Mouse (Mus musculus) forebrain, embryonic 14.5 days (tissue): ENCODE data around the gene Clec16a. TPM values are rescaled to one million over a fixed set of nuclear protein-coding genes. Genes with fewer than 3 reads are reported as not detected.

Source experiments
- ATAC-seq: fragments of 200-750 bp; cut with Nextera tagmentation; 2 replicates; pipeline ENCODE4 v1.8.0; 2017; ENCODE audit warnings: mild to moderate bottlenecking, moderate library complexity
- DNase-seq: peaks from one replicate; pipeline ENCODE4 v3.0.0-alpha.2; 2015; ENCODE audit warnings: low spot score
- H3K27ac ChIP-seq: fragments of 300-500 bp; sonication (generic); 2 replicates; pipeline ENCODE4 v1.5.1; 2014; ENCODE audit warnings: low read depth, mild to moderate bottlenecking, control low read depth, low read length, moderate library complexity
- H3K27me3 ChIP-seq: fragments of 300-500 bp; sonication (generic); replicated peaks from 2 replicates; pipeline ENCODE4 v1.6.1; 2014; ENCODE audit warnings: low read length, control low read depth, mixed read lengths; ENCODE audit not compliant: control insufficient read depth, insufficient read depth
- H3K36me3 ChIP-seq: fragments of 300-500 bp; sonication (generic); 2 replicates; pipeline ENCODE4 v1.6.1; 2014; ENCODE audit warnings: low read length, control low read depth; ENCODE audit not compliant: control insufficient read depth, insufficient read depth
- H3K4me1 ChIP-seq: fragments of 300-500 bp; sonication (generic); 2 replicates; pipeline ENCODE4 v1.6.1; 2014; ENCODE audit warnings: antibody characterized with exemption, low read length, control low read depth; ENCODE audit not compliant: control insufficient read depth, insufficient read depth
- H3K4me2 ChIP-seq: fragments of 300-500 bp; sonication (generic); 2 replicates; pipeline ENCODE4 v1.6.1; 2014; ENCODE audit warnings: mild to moderate bottlenecking, control low read depth, low read length
- H3K4me3 ChIP-seq: fragments of 300-500 bp; sonication (generic); 2 replicates; pipeline ENCODE4 v1.5.1; 2014; ENCODE audit warnings: low read depth, low read length, control low read depth
- H3K9ac ChIP-seq: fragments of 300-500 bp; sonication (generic); 2 replicates; pipeline ENCODE4 v1.6.1; 2014; ENCODE audit warnings: mild to moderate bottlenecking, low read length, control low read depth, moderate library complexity
- H3K9me3 ChIP-seq: fragments of 300-500 bp; sonication (generic); replicated peaks from 2 replicates; pipeline ENCODE4 v1.6.1; 2016; ENCODE audit warnings: low read length, control low read depth, mixed read lengths; ENCODE audit not compliant: control insufficient read depth
- WGBS: fragments of 180-500 bp; shearing (Covaris S2); extraction: QIAGEN DNeasy Blood & Tissue Kit; methylation state at CpG from one replicate; pipeline ENCODE4 v1.1.7; 2014; 5-methylcytosine and 5-hydroxymethylcytosine counted together
- polyA plus RNA-seq: library from polyadenylated mRNA; unstranded; fragments of >200 nt; fragmentation: Nextera tagmentation; extraction: Ambion mirVana; gene quantifications from 2 replicates; pipeline ENCODE4 v1.2.1, GENCODE M21; 2014

Clec16a gene
- polyA plus RNA-seq, 1 experiment from 2014 or later: 50.2 TPM

- Histone ChIP-seq H3K9me3 (no peaks in the 10 kb centered on the region), H3K36me3 (no peaks in the 10 kb centered on the region), H3K27me3 (0 out of 2 replicates have a peak, but pooled peaks cover 9% of the 10 kb centered on the region), H3K4me3 (no peak overlapping the region), H3K27ac (no peak overlapping the region), H3K9ac (no peak overlapping the region), H3K4me1 (0 out of 2 replicates have a peak, but pooled peaks cover 3% of the 10 kb centered on the region), H3K4me2 (no peak overlapping the region)
- ATAC-seq (no peak), DNase-seq (no peak)
- WGBS: 38% methylated on average over 9 of the region's 9 CpGs
Measured at GRCm38 (mm10) chr16:10781862-10782371, 236.8 kb downstream of the Clec16a start.

GRCm38 (mm10) chr16:10782377-10783151, 237.4 kb downstream of the Clec16a start:
- Histone ChIP-seq H3K27ac (no peak overlapping the region), H3K4me1 (0 out of 2 replicates have a peak, but pooled peaks cover 3% of the 10 kb centered on the region), H3K27me3 (0 out of 2 replicates have a peak, but pooled peaks cover 9% of the 10 kb centered on the region), H3K4me2 (no peak overlapping the region), H3K4me3 (no peak overlapping the region), H3K36me3 (no peaks in the 10 kb centered on the region), H3K9ac (no peak overlapping the region), H3K9me3 (no peaks in the 10 kb centered on the region)
- WGBS: 44% methylated on average over 6 of the region's 6 CpGs
- DNase-seq: no peak
- no peak for ATAC-seq

DNA sequence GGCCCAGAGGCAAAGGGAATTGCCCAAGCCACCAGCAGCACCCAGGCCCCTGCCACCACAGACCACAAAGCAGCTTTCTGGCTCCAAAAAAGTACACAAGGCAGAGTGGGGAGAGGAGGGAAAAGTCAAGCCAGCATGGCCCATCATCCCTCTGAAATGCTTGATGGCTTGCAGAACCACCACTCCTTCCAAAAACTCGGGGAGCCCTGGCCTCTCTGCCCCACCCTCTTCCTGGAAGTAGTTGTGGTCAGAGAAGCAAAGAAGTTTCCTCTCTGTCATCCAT, 238.0 kb downstream of the Clec16a start:
- no peak overlapping the region for H3K27ac ChIP-seq
- H3K27me3 ChIP-seq: 0 out of 2 replicates have a peak, but pooled peaks cover 9% of the 10 kb centered on the region
- H3K4me3 ChIP-seq: no peak overlapping the region
- 0 out of 2 replicates have a peak, but pooled peaks cover 3% of the 10 kb centered on the region for H3K4me1 ChIP-seq
- WGBS: 47% methylated on average over 1 of the region's 1 CpGs
- ATAC-seq: no peak
- no peaks in the 10 kb centered on the region for H3K9me3 ChIP-seq
- H3K9ac ChIP-seq: no peak overlapping the region
- H3K4me2 ChIP-seq: no peak overlapping the region
- H3K36me3 ChIP-seq: no peaks in the 10 kb centered on the region
- DNase-seq: no peak

GRCm38 (mm10) chr16:10783451-10783850, 238.3 kb downstream of the Clec16a start:
- H3K9me3 ChIP-seq: no peaks in the 10 kb centered on the region
- no peak for DNase-seq
- 0 out of 2 replicates have a peak, but pooled peaks cover 3% of the 10 kb centered on the region for H3K4me1 ChIP-seq
- no peak for ATAC-seq
- 0 out of 2 replicates have a peak, but pooled peaks cover 9% of the 10 kb centered on the region for H3K27me3 ChIP-seq
- H3K27ac ChIP-seq: no peak overlapping the region
- no peak overlapping the region for H3K4me3 ChIP-seq
- H3K4me2 ChIP-seq: no peak overlapping the region
- H3K9ac ChIP-seq: no peak overlapping the region
- 71% methylated on average over 8 of the region's 8 CpGs for WGBS
- H3K36me3 ChIP-seq: no peaks in the 10 kb centered on the region

DNA sequence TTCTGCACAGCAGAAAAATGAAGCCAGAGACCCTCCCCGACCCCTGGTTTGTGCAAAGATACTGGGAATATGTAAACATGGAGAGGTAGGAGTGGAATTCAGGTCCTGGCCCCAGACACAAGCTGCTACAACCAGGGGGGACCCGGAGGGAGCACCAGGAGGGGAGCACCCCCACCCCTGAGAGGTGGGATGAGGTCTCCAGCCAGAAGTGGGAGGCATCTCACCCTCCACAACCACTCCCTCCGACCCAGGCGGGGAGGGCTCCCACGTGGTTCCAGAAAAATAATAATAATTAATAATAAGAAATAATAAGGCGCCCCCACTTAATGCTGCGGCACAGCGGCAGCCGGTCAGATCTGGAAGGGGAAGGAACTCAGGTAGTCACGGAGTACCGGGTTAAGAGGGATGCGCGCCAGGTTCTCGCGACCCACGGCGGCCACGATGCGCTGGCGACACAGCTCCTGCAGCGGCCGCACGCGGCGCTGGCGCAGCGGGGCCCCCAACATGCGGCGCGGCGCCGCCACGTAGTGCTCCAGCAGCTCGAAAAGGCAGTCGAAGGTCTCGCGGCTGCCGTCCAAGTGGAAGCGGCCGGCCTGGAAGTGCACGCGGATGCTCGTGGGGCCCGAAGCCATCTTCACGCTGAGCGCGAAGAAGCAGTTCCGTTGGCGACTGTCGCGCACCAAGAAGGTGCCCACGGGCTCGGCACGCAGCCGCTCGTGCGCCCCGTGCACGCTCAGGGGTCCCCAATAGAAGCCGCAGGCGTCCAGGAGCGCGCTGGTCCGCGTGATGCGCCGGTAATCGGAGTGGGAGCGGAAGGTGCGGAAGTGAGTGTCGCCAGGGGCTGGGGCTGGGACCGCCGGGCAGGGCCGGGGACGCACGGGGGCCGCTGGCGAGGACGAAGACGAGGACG, 239.0 kb downstream of the Clec16a start:
- Histone ChIP-seq H3K4me2 (peak overlapping the region; percentile 97), H3K36me3 (no peaks in the 10 kb centered on the region), H3K9me3 (no peaks in the 10 kb centered on the region), H3K4me3 (peak overlapping the region; percentile 50), H3K9ac (peak overlapping the region; percentile 67), H3K27me3 (0 out of 2 replicates have a peak, but pooled peaks cover 9% of the 10 kb centered on the region), H3K4me1 (0 out of 2 replicates have a peak, but pooled peaks cover 3% of the 10 kb centered on the region), H3K27ac (no peak overlapping the region)
- ATAC-seq (peak; percentile 12), DNase-seq (peak; percentile 36)
- WGBS: 4% methylated on average over 81 of the region's 81 CpGs

- Histone ChIP-seq H3K27ac (peak overlapping the region; percentile 70), H3K4me2 (peak overlapping the region; percentile 97), H3K36me3 (no peaks in the 10 kb centered on the region), H3K9ac (peak overlapping the region; percentile 67), H3K9me3 (no peaks in the 10 kb centered on the region), H3K27me3 (0 out of 2 replicates have a peak, but pooled peaks cover 9% of the 10 kb centered on the region), H3K4me1 (0 out of 2 replicates have a peak, but pooled peaks cover 3% of the 10 kb centered on the region), H3K4me3 (peak overlapping the region; percentile 50)
- ATAC-seq (peak; percentile 76), DNase-seq (peak; percentile 85)
- WGBS: 1% methylated on average over 51 of the region's 55 CpGs
Measured at GRCm38 (mm10) chr16:10784793-10785370, 239.7 kb downstream of the Clec16a start.

DNA sequence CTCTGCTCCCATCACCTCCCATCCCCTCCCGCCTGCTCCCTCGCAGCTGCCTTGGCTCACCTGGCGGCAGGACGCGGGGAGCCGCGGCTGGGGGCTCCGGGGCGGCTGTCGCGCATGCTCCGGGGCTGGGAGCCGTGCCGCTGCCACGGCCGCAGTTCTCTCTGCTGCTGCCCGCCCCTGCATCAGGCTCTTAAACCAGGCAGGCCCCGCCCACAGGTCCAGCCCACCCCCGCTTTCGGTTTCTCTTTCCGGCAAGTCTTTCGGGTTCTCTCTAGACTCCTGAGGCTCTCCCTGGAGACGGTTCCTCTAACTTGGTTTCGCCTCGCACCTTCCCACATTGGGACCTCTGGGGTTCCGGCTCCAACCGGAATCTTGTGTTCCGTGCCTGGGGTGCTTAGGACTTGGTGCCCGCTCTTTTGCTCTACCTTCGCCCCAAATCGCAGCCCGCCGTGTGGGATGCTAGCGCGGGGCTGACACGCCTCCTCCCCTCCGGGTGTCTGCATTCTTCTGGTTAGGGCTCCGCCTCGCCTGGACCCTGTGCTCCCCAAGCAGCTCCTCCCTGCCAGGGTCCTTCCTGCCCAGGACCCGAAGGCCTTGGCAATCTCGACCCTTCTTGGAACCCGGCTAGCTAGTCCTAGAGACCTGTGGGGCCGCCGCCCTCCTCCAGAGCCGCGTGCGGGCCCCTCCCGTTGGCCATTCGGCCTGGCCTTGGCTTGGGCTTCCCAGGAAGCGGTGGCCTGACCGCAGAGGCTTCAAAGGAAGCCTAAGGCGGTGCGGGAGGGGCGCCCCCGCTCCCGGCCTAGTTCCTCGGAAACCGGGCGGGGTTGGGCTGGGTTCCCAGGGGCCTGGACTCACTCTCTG, 240.5 kb downstream of the Clec16a start, which contains the start of gene Socs1:
Socs1 (minus strand) TSS at position 166 of the 861 bp plus-strand sequence.
- Histone ChIP-seq H3K4me2 (peak within 1 kb of the TSS; percentile 97), H3K4me1 (0 out of 2 replicates have a peak, but pooled peaks cover 3% of the 10 kb centered on the region), H3K9ac (peak within 1 kb of the TSS; percentile 67), H3K9me3 (no peaks in the 10 kb centered on the region), H3K4me3 (peak within 1 kb of the TSS; percentile 50), H3K36me3 (no peaks in the 10 kb centered on the region), H3K27ac (peak within 1 kb of the TSS; percentile 70), H3K27me3 (0 out of 2 replicates have a peak, but pooled peaks cover 9% of the 10 kb centered on the region)
- DNase-seq (peak; percentile 91), ATAC-seq (peak; percentile 88)
- WGBS: 0% methylated on average over 43 of the region's 59 CpGs
